Mouse (Mus musculus) ovary, postnatal 14 days (tissue): ENCODE results near the gene Spop.

ENCODE experiments used
- DNase-seq: peaks from one replicate; pipeline ENCODE4 v3.0.0; 2022; ENCODE audit warnings: low spot score

The Spop gene

DNA sequence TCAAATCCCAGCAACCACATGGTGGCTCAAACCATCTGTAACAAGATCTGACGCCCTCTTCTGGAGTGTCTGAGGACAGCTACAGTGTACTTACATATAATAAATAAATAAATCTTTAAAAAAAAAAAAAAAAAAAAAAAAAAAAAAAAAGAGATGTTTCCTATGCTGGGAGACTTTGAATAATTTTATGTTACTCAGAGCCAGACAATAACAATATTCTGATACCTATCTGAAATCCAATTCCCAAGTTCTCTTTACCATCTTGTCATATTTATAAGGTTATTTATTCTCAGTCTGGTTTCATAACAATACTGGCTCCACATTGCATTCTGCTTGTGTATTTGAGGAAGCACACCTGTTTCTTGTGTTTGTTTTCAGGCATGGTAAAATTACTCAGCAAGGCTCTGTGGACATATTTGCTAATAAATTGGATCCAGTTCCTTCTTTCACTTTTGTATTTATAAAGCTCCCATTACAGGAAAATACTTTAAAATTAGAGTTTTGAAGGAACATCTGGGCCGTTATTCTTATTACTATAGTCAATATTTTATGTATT, 7.1 kb downstream of the Spop start:
- no peak for DNase-seq

DNA sequence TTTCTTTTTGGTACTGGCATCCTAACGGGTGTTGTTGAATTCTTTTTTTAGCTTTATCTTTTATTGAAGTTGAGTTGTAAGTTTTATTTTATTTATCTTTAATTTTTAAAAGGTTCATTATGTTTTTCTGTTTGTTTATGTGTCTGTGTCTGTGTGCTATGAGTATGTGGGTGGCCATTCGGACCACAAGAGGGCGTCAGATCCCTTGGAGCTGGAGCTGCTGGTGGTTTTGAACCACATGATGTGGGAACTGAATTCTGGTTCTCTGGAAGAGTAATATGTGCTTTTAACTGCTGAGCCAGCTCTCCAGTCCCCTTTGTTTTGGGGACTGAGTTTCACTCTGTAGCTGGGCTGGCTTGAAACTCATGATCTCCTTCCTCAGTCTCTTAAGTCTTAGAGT, 9.6 kb downstream of the Spop start:
- DNase-seq: no peak

DNA sequence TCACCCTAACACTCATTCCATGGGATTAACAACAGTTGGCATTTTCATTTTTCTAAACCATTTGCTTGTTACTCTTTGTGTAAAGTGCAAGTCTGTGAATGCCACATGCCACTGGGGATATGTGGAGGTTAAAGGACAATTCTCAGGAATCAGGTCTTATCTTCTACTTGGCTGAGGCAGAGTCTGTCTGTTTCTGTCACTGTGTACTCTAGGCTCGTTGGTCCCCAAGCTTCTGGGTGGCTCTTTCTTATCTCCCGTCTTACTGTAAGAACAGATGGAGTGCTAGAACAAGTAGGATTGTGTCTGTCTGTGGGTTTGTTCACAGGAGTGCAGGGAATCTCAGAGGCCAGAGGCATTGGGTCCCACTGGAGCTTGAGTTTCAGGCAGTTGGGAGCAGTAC, 17.5 kb downstream of the Spop start:
- no peak for DNase-seq

DNA sequence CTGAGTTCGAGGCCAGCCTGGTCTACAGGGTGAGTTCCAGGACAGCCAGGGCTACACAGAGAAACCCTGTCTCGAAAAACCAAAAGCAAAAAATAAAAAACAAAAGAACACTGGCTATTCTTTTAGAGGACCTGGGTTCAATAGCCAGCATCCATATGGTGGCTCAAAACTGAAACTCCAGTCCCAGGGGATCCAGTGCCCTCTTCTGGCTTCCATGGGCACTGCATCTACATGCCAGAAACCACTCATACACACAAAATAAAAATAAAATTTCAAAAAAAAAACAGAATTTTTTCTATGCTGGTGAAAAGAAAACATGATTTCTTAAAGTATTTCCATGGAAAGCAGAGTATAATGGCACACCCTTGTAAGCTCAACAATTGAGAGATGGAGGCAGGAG, 18.3 kb downstream of the Spop start:
- DNase-seq: no peak

DNA sequence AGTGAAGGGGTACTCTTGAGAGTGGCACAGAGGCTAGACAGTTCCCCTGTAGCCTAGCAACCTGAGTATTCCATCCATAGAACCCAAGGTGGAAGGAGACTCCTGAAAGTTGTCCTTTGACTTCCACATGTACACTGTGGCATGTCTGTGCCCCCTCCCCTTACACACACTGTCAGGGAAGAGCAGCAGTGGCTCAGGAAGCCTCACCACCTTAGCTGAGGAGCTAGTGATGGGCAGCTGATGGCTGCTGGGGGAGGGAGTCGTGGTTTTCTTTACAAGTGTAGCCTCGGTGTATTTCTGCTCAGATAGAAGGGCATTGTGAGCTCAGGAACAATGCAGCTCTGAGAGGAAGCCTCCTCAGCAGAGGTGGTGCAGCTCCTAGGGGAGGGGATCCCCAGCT, 31.5 kb downstream of the Spop start:
- no peak for DNase-seq

DNA sequence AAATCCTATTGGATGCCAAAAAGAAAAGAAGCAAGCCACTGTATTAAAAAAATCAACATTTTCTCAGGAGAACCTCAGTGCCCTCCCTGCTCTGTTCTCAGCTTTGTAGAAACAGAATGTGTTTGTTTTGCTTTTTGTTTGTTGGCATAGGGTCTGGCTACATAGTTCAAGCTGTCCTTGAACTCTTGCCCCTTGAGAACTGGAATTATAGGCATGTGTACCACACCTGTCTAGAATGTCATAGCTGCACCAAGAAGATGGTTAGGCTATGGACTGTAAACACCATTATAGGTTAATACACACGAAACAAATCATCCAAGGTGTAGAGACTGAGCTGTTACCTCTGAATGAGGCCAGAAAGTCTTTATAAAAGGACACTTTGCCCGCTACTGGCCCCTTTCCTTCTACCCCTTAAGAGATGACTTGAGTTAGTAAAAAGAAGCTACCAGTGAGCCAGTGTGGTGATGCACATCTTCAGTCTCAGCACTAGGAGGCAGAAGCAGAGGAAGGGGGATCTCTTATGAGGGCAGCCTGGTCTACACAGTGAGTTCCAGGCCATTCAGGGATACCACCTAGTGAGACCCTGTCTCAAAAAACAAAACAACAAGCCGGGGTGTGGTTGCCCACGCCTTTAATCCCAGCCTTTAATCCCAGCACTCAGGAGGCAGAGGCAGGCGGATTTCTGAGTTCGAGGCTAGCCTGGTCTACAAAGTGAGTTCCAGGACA, 32.9 kb downstream of the Spop start:
- DNase-seq: no peak

DNA sequence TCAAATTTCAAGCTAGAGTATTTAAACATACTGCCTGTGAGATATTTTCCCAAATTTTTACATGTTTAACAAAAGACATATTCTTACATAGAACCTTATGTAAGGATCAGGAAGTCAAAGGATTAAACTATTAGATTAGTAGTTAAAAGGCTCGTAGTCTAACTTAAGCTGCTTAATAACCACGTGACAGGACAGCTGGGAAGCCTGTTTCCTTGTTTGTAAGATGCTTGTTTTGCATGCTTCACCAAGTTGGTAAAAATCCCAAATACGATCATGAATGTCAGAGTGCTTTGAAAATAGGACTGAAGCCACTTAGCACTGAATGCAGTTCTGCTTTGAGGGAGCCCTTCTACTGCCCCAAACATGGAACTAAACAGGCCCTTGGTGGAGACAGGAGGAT, 34.5 kb downstream of the Spop start:
- DNase-seq: no peak

DNA sequence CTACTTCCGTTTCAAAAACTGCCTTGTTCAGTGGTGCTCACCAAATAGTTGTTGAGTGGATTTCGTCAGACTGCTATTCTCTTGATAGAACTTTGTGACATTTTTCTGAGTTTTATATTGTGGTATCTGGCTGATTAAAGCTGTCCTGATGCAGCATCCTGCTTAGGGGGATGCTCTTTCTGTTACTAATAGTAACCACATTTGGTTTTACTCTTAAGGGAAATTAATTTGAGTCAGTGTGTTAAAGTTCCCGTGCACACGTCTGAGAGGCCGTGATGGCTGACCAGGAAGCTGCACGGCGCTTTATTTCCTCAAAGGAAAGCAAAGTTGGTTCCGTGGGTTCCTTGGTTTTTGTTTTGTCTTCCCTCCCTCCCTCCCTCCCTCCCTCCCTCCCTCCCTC, 41.5 kb downstream of the Spop start:
- no peak for DNase-seq

DNA sequence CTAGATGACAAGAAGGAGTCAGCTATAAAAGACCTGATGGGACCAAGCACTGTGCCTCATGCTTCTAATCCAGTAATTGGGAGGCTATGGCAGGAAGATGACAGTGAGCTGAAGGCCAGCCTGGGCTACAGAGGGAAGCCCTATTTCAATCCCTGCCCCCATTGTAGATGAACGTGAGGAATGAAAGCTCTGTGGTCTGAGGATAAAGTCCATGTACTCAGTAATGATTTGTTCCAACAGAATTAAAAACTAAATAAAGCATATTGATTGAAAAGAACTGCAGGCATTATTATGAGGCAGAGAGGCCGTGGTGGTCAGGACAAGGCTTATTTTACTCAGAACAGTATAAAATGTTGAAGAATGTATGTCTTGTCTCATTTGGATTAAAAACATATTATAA, 47.0 kb downstream of the Spop start:
- no peak for DNase-seq

DNA sequence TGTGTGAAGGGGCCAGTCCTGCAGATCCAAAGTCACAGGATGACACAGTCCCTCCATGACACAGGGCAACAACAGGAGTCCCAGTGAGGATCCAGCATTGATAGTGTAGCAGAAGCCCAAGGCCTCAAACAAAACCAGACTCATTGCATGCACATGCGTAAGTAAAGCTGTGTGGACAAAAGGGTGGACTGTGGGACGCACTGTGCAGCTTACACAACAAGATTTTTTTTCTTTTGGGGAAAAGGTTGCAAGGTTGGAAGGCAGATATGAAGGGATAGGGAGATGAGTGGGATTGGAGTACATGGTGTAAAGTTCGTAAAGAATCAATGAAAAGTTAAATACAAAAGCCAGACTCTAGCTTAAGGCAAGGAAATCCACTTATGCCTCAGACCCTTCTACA, 48.3 kb downstream of the Spop start:
- DNase-seq: no peak

DNA sequence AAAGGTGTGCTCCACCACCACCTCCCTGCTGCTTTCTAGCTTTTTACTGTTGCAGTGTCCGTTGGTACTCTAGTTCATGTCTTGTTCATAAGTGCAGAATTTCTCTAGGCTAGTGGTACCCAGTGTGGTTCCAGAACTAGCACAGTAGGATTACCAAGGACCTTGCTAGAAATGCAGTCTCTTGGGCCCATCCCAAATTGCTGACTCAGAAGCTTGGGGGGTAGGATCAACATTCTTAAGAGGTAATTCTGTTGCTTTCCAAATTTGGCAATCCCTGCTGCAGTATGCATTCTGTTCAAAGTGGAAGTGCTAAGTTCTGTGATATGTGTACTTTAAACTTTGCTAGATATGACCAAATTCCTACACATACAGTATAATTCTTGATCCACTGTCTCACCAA, 53.9 kb downstream of the Spop start:
- DNase-seq: no peak

DNA sequence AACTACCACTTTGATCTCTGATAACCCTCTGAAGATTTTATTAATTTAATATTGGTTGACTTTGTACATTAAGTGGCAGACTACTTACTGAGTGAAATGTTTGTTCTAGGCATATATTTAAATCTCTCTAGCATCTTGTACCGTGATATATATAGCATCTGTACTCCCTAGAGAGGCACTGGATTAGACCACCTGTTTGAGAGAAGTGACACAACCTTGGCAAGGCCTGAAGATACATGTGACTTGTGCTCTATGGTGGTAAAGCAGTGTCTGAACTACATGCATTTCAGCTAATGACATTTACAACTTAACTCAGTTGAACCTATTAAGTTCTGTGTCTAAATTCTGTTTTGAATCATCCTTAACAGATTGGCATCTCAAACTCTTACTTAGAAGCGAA, 59.1 kb downstream of the Spop start:
- no peak for DNase-seq

DNA sequence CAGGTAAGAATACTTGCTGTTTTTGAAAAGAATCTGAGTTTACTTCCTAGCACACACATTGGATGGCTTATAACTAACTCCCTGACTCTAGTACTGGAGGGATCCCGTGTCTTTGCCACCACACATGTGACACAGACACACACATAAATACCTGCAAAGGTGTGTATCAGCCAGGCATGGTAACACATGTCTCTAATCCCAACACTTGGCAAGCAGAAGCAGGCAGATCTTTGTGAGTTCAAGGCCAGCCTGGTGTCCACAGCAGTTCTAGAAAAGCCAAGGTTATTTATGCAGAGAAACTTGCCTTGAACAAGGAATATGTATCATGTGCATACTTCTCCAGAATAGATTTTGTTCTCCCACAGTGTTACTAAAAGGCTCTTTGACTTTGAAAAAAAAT, 59.6 kb downstream of the Spop start:
- DNase-seq: no peak

DNA sequence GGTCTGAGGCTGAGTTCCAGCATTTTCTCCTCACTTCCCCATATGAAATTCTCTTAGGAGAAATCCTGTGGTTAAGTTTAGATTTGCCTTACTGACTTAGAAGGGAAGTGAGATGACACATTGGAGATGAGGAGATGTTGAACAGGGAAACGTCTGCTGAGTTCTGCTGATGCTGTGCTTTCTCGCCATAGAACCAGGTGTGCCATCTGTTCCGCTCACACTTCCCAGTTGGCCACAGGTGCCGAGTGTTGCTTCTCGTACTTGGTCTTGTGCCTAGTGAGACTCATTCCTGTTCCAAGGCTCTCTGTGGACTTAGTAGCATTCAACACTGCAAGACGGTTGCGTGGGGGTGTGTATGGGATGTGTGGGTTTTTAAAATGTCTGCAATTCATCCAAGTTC, 62.4 kb downstream of the Spop start:
- no peak for DNase-seq

DNA sequence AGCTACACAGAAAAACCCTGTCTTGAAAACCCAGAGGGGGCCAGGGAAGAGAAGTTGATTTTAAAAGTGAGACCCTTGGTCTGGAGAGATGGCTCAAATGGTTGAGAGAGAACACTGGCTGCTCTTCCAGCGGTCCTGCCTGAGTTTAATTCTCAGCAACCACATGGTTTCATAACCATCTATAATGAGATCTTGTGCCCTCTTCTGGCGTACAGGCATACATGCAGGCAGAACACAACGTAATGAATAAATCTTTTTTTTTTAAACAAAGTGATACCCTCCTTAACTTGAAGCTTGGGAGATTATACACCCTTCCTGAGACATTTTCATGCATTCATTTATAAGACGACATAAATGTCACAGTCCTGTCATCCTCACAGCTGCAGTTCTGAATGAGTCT, 65.6 kb downstream of the Spop start:
- DNase-seq: no peak

DNA sequence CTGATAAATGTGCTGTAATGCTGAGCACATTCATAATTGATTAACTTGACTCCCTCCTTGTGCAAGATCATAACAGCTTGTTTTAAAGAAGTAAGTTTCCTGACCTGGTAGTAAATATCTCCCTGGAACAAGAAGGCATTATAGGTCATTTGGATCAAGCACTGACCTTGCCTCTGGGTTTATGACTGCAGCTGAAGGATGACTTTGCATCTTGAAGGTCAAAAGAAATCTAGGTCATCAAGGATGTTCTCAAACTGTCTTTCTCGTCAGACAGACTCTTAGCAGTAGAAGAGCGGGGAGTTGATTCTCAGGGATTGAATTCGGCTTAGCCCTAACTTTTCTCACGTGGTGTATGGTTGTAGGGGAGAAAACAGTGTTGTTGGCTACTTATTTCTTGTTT, 66.8 kb downstream of the Spop start:
- no peak for DNase-seq

DNA sequence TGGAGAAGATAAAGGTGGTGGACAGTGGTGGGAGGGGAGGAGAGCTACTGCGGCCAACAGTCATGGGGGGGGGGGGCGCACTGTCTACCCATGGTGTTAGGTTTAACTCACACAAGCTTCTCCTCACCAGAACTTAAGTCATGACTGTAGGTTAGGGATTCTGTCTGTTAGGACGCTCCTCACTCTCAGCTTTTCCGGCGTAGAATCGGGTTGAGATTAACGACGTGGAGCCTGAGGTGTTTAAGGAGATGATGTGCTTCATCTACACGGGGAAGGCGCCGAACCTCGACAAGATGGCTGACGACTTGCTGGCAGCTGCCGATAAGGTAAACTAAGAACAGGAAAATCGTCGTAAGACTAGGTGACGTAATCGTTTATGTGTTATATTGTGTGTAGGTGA, 71.8 kb downstream of the Spop start:
- DNase-seq: no peak

DNA sequence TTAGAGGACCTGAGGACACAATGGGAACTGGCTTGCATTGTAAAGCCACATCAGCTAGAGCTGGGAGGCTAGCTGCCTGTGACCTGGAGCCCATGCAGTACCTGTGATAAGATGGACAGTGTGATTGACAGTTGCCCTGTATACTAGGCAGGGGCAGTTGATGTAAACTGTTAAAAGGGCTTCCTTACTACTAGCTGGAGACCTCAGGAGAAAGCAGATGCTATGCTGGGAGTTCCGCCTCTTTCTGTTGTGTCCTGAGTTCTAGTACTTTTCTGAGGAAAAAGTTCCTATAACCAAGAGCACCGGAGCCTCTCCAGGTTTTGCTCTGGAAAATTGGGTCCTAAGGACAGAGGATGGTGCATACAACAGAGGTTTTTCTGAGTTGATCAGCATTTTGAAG, 73.4 kb downstream of the Spop start:
- no peak for DNase-seq

DNA sequence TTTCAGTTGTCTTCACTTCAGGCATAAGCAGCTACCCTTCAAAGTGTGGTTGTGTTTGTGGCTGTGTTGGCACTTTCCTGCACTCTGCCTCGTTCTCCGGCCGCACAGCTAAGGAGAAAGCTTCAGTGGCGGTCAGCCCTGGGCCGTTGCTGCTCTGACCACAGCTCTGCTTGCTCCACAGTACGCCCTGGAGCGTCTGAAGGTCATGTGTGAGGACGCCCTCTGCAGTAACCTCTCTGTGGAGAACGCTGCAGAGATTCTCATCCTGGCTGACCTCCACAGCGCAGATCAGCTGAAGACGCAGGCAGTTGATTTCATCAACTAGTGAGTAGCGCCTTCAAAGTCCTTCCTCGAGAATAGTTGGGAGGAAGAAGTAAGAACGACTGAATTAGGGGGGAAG, 76.2 kb downstream of the Spop start:
- DNase-seq: no peak

DNA sequence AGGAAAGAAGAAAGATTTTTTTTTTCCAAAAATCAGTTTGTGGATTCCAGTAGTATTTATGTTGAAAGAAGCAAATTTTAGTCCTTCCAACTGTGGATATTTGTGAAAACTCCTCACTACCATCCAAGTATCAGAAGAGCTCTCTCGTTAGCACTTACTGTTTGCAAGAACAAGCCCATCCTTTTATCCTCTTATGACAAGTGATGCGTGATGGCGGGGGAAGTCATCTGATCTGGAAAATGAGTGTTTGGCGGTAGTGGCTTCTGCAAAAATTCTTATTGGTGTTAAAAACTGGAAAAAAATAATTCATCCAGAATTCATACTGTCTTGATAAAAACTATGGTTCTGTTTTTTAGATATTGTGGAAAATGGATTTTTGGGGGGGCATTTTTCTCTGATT, 78.4 kb downstream of the Spop start:
- DNase-seq: no peak

DNA sequence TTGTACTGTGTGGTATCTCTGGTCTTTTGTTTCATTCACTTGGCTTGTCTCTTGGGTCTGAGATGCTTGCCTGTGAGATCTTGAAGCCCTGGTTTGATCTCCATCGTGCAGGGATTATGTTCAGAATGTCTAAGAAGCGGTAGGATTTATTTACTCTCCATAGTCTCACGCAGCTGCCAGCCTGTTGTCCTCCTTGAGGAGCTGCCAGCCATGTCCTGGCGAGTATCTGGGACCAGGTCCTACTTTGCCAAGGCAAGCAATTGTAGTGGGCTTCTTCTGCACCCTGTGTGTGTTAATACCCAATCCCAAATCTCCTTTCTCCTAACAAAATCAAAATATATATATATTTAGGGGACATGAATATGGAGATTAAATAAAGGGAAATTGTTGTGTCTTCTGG, 79.1 kb downstream of the Spop start:
- no peak for DNase-seq

DNA sequence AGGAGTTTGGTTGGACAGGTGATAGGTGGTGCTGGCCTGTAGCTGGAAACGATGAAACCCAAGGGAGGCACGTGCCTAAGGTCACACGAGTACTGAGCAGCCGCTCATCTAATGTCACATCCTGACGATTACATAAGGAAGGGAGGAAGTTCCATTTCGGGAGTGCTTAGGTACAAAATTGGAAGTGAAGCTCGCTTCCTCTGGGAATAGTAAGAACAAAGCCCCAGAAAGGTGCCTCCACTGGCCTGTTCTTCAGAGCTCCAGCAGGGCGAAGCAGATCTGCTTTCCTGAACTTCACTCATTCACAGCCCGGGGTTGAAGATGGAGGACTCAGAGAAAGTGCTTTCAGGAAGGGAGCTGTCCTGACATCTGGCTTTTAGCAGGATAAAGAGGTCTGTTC, 80.1 kb downstream of the Spop start:
- no peak for DNase-seq

DNA sequence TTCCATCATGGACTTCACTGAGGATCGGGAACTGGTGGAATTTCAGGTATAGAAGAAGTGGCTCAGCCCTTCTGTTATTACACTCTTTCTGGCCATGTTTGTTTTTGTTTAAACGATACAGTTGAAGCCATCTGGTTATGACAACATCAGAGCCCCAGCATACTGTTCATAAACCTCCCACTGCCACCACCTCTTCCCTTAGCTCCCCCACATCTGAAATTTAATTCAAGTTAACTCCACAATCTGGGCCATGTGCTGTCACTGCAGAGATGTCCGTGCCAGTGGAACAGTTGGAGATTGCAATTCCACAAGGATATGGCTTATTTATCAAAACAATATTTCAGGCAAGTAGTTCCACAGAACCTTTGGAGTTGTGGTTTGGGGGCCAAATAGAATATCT, 80.5 kb downstream of the Spop start:
- DNase-seq: no peak

DNA sequence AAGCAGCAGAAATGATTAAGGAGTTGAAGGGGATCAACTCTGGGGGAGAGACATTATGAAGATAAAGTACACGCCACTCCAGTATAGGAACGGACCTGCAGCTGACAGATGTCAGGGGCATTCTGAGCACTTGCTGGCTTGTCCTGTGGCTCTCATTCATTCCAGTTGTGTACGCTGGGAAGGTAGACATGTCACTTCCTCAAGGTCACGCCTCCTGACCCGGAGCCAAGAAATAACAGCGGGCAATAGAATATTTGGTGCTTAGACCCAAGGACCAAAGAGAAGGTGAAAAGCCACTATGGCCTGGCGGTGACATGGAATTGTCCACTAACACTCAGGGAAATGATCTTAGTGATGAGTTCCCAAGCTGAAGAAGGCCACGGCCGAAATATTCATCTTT, 82.0 kb downstream of the Spop start:
- DNase-seq: no peak

DNA sequence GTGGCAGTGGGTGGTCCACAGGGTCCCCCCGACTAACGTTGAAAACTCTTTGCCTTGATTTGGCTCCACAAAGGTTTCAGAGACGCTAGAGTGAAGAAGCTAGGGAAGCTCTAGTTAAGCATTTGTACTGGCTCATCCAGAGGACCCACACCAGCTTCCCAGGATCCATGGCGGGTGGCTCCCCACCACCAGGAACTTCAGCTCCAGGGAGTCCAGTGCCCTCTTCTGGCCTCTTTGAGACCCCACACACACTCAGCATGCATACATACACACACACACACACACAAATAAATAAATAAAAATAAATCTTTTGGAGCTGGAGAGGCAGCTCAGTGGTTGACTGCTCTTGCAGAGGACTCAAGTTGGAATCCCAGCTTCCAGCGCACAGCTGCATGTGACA, 84.0 kb downstream of the Spop start:
- no peak for DNase-seq
